In the genomic region with DNA sequence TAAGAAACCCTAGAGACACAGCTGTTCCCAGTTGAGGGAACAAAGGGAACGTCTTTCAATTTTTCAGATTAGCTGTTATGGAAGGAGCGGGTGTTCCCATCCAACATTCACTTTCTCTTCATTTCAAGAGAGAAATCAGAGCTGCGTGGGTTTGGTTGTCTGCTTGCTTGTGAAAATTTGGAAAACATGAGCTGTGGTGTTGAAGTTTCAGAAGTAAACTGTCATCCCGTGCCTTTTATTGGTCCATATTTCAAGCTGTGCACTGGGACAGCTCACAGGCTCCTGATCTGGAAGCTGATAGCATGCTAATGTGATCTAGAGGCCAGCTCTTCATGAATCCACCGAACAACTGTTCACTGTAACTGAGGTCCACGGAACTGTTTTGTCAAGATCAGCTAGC, we compare ENCODE assay signal across 22 mouse cellular contexts. TPM values are rescaled to one million over a fixed set of nuclear protein-coding genes. Genes with fewer than 3 reads are reported as not detected.
DNase-seq lines count a peak whose midpoint lies in the region; ATAC-seq lines count a peak whose summit lies in the region.
"Had no signal": no experiment of that assay in that cellular context is flagged by ENCODE, and none has a peak within 500 bp of the region (broad histone marks: within the 10 kb centered on the region; RNA-seq: fewer than 3 reads in every experiment).

No protein-coding gene starts in this region.

- H3K4me1 ChIP-seq in embryonic facial prominence, embryonic 14.5 days (ENCODE audit: control insufficient read depth, insufficient read depth, low read length) = no peaks in the 10 kb centered on the region
- H3K4me1 ChIP-seq in embryonic facial prominence, embryonic 10.5 days = no peaks in the 10 kb centered on the region
- H3K4me1 ChIP-seq in midbrain, embryonic 11.5 days (ENCODE audit: control insufficient read depth, insufficient read depth, low read length) = no peaks in the 10 kb centered on the region
- no peaks in the 10 kb centered on the region for H3K4me1 ChIP-seq in midbrain, embryonic 15.5 days
- H3K4me1 ChIP-seq: hindbrain, embryonic 10.5 days; intestine, embryonic 15.5 days had no signal

- no peak for ATAC-seq in embryonic facial prominence, embryonic 14.5 days (ENCODE audit: low read depth)
- no peak for ATAC-seq in midbrain, embryonic 11.5 days (ENCODE audit: low FRiP score)
- no peak for ATAC-seq in midbrain, embryonic 15.5 days (replicated peaks)
- ATAC-seq: forebrain, embryonic 15.5 days; hindbrain, embryonic 16.5 days; intestine, embryonic 15.5 days; midbrain, embryonic 13.5 days had no signal

- no peak overlapping the region for H3K4me2 ChIP-seq in embryonic facial prominence, embryonic 14.5 days (ENCODE audit: low read depth, low read length)
- no peak overlapping the region for H3K4me2 ChIP-seq in midbrain, embryonic 11.5 days
- H3K4me2 ChIP-seq in midbrain, embryonic 15.5 days = no peak overlapping the region
- H3K4me2 ChIP-seq: forebrain, embryonic 15.5 days; intestine, embryonic 15.5 days; limb, embryonic 15.5 days; midbrain, embryonic 13.5 days; stomach, embryonic 15.5 days had no signal

- DNase-seq in embryonic facial prominence, embryonic 14.5 days (ENCODE audit: low spot score) = peak; percentile 14
- DNase-seq in embryonic facial prominence, embryonic 10.5 days (ENCODE audit: low spot score) = no peak
- DNase-seq in layer of hippocampus, adult 11-12 months (ENCODE audit: low spot score) = peak; percentile 21
- no peak for DNase-seq in layer of hippocampus, postnatal 10 days (ENCODE audit: low spot score in 2 of 2)
- peak; percentile 76 for DNase-seq in midbrain, embryonic 11.5 days (ENCODE audit: low spot score, missing footprints)
- DNase-seq in cerebellum, postnatal 36 days = no peak
- DNase-seq: adrenal gland, postnatal 10 days; cerebellum, adult 2 months; gastrocnemius, postnatal 10 days; kidney, postnatal 36 days; thymus, adult 18-20 months; thymus, postnatal 36 days had no signal

- no peaks in the 10 kb centered on the region for H3K9me3 ChIP-seq in embryonic facial prominence, embryonic 14.5 days (ENCODE audit: control insufficient read depth, low read length)
- no peaks in the 10 kb centered on the region for H3K9me3 ChIP-seq in embryonic facial prominence, embryonic 10.5 days
- H3K9me3 ChIP-seq in midbrain, embryonic 11.5 days (ENCODE audit: control insufficient read depth, low read length) = no peaks in the 10 kb centered on the region
- no peaks in the 10 kb centered on the region for H3K9me3 ChIP-seq in midbrain, embryonic 15.5 days
- H3K9me3 ChIP-seq: forebrain, embryonic 15.5 days; hindbrain, embryonic 10.5 days; intestine, embryonic 15.5 days; limb, embryonic 15.5 days; midbrain, embryonic 13.5 days; stomach, embryonic 15.5 days had no signal

- H3K36me3 ChIP-seq in embryonic facial prominence, embryonic 14.5 days (ENCODE audit: control insufficient read depth, insufficient read depth, low read length) = no peaks in the 10 kb centered on the region
- no peaks in the 10 kb centered on the region for H3K36me3 ChIP-seq in embryonic facial prominence, embryonic 10.5 days (replicated peaks)
- no peaks in the 10 kb centered on the region for H3K36me3 ChIP-seq in midbrain, embryonic 11.5 days (ENCODE audit: control insufficient read depth, insufficient read depth, low read length)
- no peaks in the 10 kb centered on the region for H3K36me3 ChIP-seq in midbrain, embryonic 15.5 days (replicated peaks)
- H3K36me3 ChIP-seq: forebrain, embryonic 15.5 days; hindbrain, embryonic 10.5 days; intestine, embryonic 15.5 days; limb, embryonic 15.5 days; midbrain, embryonic 13.5 days; stomach, embryonic 15.5 days had no signal

- 53% methylated on average over 6 of the region's 6 CpGs for WGBS in embryonic facial prominence, embryonic 14.5 days
- WGBS in embryonic facial prominence, embryonic 10.5 days = 87% methylated on average over 6 of the region's 6 CpGs
- 78% methylated on average over 6 of the region's 6 CpGs for WGBS in midbrain, embryonic 11.5 days
- 57% methylated on average over 6 of the region's 6 CpGs for WGBS in midbrain, embryonic 15.5 days

- no peak overlapping the region for H3K27ac ChIP-seq in embryonic facial prominence, embryonic 14.5 days (replicated peaks; ENCODE audit: low read depth, low read length)
- no peak overlapping the region for H3K27ac ChIP-seq in embryonic facial prominence, embryonic 10.5 days (replicated peaks)
- no peak overlapping the region for H3K27ac ChIP-seq in midbrain, embryonic 11.5 days (ENCODE audit: low read depth, low read length)
- no peak overlapping the region for H3K27ac ChIP-seq in midbrain, embryonic 15.5 days
- H3K27ac ChIP-seq: forebrain, embryonic 15.5 days; hindbrain, embryonic 10.5 days; intestine, embryonic 15.5 days; limb, embryonic 15.5 days; liver, embryonic 14.5 days; midbrain, embryonic 13.5 days; stomach, embryonic 15.5 days had no signal

- no peak overlapping the region for H3K9ac ChIP-seq in embryonic facial prominence, embryonic 14.5 days (ENCODE audit: low read depth, low read length)
- no peak overlapping the region for H3K9ac ChIP-seq in midbrain, embryonic 11.5 days (ENCODE audit: low read length)
- no peak overlapping the region for H3K9ac ChIP-seq in midbrain, embryonic 15.5 days
- H3K9ac ChIP-seq: forebrain, embryonic 15.5 days; intestine, embryonic 15.5 days; limb, embryonic 15.5 days; liver, embryonic 14.5 days; midbrain, embryonic 13.5 days; stomach, embryonic 15.5 days had no signal

- H3K27me3 ChIP-seq in embryonic facial prominence, embryonic 14.5 days (replicated peaks; ENCODE audit: control insufficient read depth, insufficient read depth, low read length) = no peaks in the 10 kb centered on the region
- no peaks in the 10 kb centered on the region for H3K27me3 ChIP-seq in embryonic facial prominence, embryonic 10.5 days (replicated peaks; ENCODE audit: low read depth, poor library complexity, severe bottlenecking)
- no peaks in the 10 kb centered on the region for H3K27me3 ChIP-seq in midbrain, embryonic 11.5 days (ENCODE audit: control insufficient read depth, insufficient read depth, low read length)
- H3K27me3 ChIP-seq in midbrain, embryonic 15.5 days (replicated peaks) = no peaks in the 10 kb centered on the region
- H3K27me3 ChIP-seq: forebrain, embryonic 15.5 days; intestine, embryonic 15.5 days; limb, embryonic 15.5 days; midbrain, embryonic 13.5 days; stomach, embryonic 15.5 days had no signal

- no peak overlapping the region for H3K4me3 ChIP-seq in embryonic facial prominence, embryonic 14.5 days (ENCODE audit: low read depth, low read length)
- H3K4me3 ChIP-seq in embryonic facial prominence, embryonic 10.5 days = no peak overlapping the region
- no peak overlapping the region for H3K4me3 ChIP-seq in midbrain, embryonic 11.5 days (ENCODE audit: low read depth, low read length)
- no peak overlapping the region for H3K4me3 ChIP-seq in midbrain, embryonic 15.5 days
- H3K4me3 ChIP-seq: forebrain, embryonic 15.5 days; hindbrain, embryonic 10.5 days; intestine, embryonic 15.5 days; limb, embryonic 15.5 days; midbrain, embryonic 13.5 days; stomach, embryonic 15.5 days had no signal

RNA-seq across cellular contexts. Expression of a gene that starts 36.2 kb away (rescaled TPM):
- polyA plus RNA-seq in embryonic facial prominence, embryonic 14.5 days (2014; fragmentation: Nextera tagmentation; extraction: Ambion mirVana) = 7.5 and 10.7 TPM in 2 replicates
- polyA plus RNA-seq in embryonic facial prominence, embryonic 10.5 days (2016; fragmentation: Nextera tagmentation; extraction: Ambion mirVana) = 3.6 and 5.0 TPM in 2 replicates
- 100 to 1,000 TPM; 106 to 113 TPM for total RNA-seq in layer of hippocampus, postnatal 10 days (2021)
- 4.3 and 5.3 TPM in 2 replicates for polyA plus RNA-seq in midbrain, embryonic 11.5 days (2014; fragmentation: Nextera tagmentation; extraction: Ambion mirVana)
- 75.2 and 78.7 TPM in 2 replicates for polyA plus RNA-seq in midbrain, embryonic 15.5 days (2015; fragmentation: Nextera tagmentation; extraction: Ambion mirVana)
- total RNA-seq: megakaryocyte, adult 5-6 weeks had no signal

Comparison
In these comparisons a context has a peak if more than half of its experiments do, and no peak if none do; other contexts are left out.
1. DNase-seq: peak in embryonic facial prominence, embryonic 14.5 days (single experiment), layer of hippocampus, adult 11-12 months (single experiment) and midbrain, embryonic 11.5 days (single experiment); none in embryonic facial prominence, embryonic 10.5 days (single experiment), layer of hippocampus, postnatal 10 days (0 of 2) and cerebellum, postnatal 36 days (0 of 2).